Mouse (Mus musculus): ENCODE measurements around the gene Ice2.

GRCm38 (mm10) chr9:69435662-69436061, 38.0 kb downstream of the Ice2 start:
- no peak for TF ChIP-seq CTCF (IDR thresholded peaks at IDR 0.05; ENCODE audit: extremely low read depth, insufficient read depth, low read length)
- TF ChIP-seq POLR2A (IDR thresholded peaks at IDR 0.05; ENCODE audit: extremely low read depth, insufficient read depth, low read length), result no peak
